Mouse (Mus musculus): ENCODE measurements around the gene Gramd4.

The Gramd4 gene

DNA sequence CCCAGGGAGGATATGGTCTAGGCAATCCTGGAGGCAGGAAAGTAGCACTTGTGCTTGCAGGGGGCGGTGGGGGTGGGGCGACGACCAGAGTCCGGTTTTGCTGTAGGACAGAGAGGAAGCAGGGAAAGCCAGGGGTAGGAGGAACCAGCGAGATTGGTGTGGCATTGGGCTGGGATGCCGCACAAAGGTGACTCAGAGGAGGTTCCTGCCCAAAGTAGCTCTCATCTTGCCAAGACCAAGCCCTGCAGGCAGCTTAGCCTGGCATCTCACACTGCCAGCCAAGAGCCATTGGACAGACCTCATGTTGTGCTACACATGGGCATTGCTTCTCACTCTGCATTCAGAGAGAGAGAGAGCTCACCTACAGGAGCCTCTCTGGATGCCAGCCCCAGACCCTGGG, at the start of gene Gramd4:
Gene Gramd4, plus strand, starts transcription at position 283 of the 400 bp plus-strand sequence.
- DNase-seq: no peak

DNA sequence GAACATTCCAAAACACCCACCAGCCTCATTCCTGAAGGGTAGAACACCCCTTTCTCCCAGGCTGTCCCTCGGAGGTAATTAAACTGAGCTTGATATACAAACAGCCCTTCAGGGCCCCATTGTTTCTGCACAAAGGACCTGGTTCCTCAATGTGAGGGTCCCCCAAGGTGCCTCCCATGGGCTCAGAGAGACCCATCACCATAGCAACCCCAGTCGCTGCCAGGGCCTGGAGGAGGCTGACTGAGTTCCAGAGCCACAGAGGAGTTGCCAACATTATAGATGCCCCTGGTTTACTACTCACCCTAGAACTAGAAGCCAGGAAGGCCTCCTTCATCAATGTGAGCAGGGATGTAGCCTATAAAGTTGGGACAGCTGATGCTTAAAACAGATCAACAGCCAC, 44.4 kb upstream of the Gramd4 start:
- no peak for DNase-seq

- no peak for DNase-seq
Measured at GRCm38 (mm10) chr15:86013656-86014055, 43.8 kb upstream of the Gramd4 start.

- DNase-seq: no peak
Measured at GRCm38 (mm10) chr15:86015026-86015425, 42.5 kb upstream of the Gramd4 start.

DNA sequence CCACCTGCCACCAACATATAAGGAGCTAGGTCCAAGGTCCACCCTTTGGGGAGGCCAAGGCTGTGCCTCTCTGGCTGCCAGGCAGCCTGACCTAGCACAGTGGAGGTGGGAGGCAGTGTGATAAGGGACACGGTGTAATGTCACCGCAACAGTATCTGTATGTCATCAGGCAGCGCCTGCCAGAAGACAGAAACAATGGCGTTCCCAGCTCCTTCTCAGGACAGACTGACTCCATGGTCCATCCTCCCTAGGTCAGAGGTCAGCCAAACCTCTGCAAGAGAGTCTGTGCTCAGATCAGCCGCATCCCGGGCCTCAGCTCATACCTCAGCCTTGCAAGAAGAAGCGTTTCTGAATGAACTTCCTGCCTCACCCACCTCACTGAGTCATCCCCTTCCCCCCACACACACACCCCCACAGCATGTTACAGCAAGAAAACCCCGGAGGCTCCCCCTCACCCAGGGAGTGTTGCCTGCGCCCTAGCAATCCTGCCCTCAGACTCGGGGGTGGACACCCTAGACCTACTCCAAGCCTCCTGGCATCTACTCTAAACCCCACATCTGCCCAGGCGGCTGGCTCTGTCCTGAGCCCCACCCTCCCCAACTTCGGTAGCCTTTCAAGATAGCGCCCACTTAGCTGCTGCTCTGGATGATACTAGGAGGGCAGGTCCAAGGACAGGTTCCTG, 41.5 kb upstream of the Gramd4 start:
- DNase-seq: no peak

GRCm38 (mm10) chr15:86017336-86017735, 40.2 kb upstream of the Gramd4 start:
- DNase-seq: no peak

DNA sequence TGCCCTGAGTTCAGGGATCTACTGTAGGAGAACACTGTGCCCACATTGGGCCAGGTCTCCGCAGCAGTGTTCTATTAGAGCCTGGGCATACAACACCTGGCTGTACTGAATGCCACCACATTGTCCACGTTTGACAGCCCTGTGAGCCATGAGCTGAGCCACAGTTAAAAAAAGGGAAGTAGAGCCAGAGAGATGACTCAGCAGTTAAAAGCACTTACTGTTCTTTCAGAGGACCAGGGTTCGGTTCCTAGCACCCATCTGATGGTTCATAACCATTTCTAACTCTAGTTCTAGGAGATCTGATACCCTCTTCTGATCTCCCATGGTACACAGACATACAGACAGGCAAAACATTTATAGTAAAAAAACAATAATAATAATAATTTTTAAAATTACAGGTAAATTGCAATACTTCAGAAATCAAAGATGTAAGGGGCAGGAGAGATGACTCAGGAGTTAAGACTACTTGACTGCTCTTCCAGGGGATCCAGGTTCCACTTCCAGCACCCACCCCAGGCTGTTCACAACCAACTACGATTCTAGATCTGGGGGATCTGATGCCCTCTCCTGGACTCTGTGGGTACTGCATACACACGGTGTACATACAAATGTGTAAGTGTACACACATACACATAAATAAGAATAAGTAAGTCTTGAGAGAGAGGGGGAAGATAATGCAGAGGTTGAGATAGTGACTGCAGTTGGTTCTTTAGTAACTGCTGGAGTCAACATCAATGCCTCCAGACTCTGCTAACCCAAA, 38.6 kb upstream of the Gramd4 start:
- DNase-seq: no peak

DNA sequence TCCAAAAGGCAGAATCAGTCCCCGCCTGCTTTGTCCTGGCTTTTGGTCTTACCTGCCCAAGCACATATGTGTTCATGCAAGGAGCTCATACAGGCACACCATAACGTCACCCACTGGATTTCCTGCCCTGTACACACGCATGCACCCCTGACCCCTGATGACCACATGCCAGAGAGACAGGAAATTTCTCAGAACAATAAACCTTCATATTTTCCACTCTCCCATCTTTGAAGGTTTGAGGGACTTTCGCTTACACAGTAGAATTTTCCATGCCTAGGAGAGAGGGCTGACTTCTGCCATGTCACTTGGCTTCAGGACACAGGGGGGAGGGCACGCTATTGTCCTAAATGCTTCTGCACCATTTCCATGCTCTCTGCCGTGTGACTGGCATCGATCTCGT, 37.5 kb upstream of the Gramd4 start:
- DNase-seq: no peak

GRCm38 (mm10) chr15:86021301-86021700, 36.2 kb upstream of the Gramd4 start:
- DNase-seq: no peak

DNA sequence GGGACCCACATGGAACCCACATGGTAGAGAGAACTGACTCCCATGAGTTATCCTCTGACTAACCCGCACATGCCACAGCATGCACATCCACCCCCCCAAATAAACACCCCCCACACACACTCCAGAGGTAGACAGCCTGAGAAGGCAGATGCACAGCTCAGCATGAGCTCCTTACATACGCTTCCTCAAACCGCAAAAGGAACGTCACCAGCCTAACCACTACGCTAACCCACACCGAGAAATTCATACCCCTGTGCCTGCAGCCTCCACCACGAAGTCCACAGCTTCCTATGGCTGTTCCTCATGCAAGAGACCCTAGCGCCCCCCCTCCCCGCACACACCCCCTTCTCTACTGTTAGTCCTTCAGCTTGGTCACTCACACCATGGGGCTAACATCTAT, 35.5 kb upstream of the Gramd4 start:
- DNase-seq: no peak

GRCm38 (mm10) chr15:86027871-86028270, 29.6 kb upstream of the Gramd4 start:
- DNase-seq: no peak

GRCm38 (mm10) chr15:86029981-86030380, 27.5 kb upstream of the Gramd4 start:
- peak; percentile 35 for DNase-seq

GRCm38 (mm10) chr15:86032811-86033190, 24.7 kb upstream of the Gramd4 start:
- peak; percentile 65 for DNase-seq

DNA sequence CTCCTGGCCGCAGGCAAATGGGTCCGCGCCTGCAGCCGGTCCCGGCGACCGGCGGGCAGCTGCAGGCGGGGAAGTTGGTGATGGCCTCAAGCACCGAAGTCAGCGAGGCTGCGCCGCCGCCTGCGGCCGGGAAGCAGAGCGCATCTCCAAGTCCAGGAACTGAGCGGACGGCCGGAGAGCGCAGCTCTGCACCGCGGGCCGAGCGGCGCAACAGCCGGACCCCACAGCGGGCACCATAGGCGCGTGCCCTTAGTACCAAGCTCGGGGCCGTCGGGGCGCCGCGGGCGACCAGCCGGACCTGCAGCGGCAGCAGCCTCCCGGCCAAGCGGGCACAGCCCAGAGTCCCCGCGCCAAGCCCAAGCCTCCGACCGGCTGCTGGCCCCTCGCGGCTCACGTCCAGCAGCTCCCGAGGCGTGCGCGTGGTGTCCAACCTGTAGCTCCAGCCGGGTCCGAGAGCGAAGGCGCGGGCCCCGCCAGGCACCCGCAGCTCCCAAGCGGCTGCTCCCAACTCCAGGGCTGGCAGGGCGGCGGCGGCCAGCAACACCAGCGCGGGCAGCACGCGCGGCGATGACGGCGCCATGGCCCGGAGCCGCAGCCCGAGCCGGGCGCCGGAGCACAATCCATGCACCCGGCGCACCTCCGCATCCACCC, 24.2 kb upstream of the Gramd4 start, which contains the start of gene Celsr1:
Gene Celsr1, minus strand, starts transcription at position 587 of the 651 bp plus-strand sequence.
- no peak for DNase-seq

DNA sequence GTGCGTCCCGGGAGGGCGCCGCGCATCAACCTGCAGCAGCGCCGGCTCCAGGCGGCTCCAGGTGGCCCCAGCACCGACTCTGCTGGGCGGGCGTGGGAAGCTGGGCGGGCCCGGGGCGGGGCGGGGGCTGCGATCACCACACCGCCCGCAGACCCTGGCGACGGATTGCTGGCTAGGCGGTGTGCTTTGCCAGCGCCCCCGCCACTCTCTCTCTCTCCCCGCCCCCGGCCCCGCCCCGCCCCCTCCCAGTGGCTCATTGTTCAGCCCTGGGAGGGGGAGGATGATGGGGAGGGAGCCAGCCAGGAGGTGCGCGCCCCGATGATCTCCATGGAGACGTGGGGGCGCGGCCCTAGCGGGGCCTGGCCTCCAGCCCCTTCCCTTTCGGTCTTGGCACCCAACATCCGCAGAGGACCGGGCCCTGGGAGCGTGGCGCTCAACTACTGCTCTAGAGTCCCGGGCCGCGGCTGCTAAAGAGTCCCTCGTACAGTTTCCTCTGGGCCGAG, 23.4 kb upstream of the Gramd4 start:
- peak; percentile 77 for DNase-seq

DNA sequence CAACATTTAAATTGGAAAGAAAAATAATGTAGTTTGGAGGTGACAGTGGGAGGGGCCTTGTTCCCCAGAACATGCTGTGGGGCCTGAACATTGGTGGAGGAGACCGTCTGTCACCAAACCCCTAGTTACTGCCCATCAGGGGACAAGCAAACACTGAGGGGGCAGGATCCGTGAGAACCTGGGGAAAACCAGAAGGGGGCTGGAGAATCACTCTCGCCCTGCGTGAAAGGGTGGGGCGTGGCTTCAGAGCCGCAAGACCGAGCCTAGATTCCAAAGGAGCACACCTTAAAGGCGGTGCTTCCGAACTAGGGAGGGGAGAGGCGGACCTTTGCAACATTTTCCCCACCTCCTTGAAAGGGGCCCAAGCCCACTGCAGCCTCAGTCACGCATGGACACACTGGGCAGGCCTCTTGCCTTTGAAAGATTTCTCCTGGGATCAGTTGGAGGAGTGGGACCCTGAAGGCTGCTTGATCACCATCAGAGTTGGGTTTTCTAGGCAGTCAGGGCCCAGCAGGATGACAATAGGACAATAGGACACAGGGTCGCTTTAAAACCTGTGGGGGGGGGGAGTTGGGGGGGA, 22.6 kb upstream of the Gramd4 start:
- DNase-seq: peak; percentile 50

GRCm38 (mm10) chr15:86035913-86036312, 21.6 kb upstream of the Gramd4 start:
- DNase-seq: peak; percentile 61

- DNase-seq: peak; percentile 66
Measured at GRCm38 (mm10) chr15:86038802-86039201, 18.7 kb upstream of the Gramd4 start.

DNA sequence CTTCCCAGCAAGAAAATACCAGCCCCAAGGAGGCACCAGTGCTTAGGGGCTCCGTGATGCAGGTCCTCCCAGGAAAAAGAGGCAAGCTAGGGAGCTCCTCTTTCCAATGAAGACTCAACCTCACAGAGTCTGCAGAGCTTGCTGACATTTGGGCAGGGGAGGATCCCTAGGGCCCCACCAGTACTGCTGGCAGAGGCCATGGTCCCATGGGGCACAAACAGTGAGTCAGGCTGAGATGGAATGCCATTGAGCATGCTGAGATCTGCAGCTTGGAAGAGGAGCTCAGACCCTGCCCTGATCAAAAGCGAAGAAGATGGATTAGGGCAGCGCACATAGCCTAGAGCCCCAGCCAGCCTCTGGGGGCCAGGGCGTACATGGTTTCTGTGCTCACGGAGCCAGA, 16.1 kb upstream of the Gramd4 start:
- no peak for DNase-seq

DNA sequence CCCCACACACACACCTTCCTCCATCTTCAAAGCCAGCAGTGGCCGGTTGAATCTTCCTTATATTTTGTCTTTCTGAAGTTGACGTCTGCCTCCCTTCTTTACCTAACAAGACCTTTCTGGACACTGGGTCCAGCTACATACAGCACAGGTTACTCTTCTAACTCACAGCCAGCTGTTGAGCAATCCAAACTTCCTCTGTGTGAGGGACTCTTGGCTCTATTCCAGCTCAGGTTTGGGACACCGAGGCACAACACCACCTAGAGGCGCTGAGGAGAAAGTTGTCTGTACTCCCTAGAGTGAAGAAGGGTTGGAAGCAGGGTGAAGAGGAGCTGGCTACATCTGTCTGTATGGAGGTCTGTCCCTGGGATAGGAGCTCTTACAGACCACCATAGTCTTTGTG, 15.1 kb upstream of the Gramd4 start:
- peak; percentile 55 for DNase-seq

GRCm38 (mm10) chr15:86049510-86049909, 8.0 kb upstream of the Gramd4 start:
- no peak for DNase-seq

- DNase-seq: no peak
Measured at GRCm38 (mm10) chr15:86050170-86050743, 7.2 kb upstream of the Gramd4 start.

- DNase-seq: no peak
Measured at GRCm38 (mm10) chr15:86051152-86051551, 6.3 kb upstream of the Gramd4 start.
